Mouse (Mus musculus): Measurements from ENCODE around the gene Gm29609. TPM values are rescaled to one million over a fixed set of nuclear protein-coding genes. Genes with fewer than 3 reads are reported as not detected.

Gm29609 gene
- total RNA-seq (2023; ENCODE audit: inconsistent age), result 3.2 to 5.6 TPM (median 4.2 TPM) in 4 replicates

DNA sequence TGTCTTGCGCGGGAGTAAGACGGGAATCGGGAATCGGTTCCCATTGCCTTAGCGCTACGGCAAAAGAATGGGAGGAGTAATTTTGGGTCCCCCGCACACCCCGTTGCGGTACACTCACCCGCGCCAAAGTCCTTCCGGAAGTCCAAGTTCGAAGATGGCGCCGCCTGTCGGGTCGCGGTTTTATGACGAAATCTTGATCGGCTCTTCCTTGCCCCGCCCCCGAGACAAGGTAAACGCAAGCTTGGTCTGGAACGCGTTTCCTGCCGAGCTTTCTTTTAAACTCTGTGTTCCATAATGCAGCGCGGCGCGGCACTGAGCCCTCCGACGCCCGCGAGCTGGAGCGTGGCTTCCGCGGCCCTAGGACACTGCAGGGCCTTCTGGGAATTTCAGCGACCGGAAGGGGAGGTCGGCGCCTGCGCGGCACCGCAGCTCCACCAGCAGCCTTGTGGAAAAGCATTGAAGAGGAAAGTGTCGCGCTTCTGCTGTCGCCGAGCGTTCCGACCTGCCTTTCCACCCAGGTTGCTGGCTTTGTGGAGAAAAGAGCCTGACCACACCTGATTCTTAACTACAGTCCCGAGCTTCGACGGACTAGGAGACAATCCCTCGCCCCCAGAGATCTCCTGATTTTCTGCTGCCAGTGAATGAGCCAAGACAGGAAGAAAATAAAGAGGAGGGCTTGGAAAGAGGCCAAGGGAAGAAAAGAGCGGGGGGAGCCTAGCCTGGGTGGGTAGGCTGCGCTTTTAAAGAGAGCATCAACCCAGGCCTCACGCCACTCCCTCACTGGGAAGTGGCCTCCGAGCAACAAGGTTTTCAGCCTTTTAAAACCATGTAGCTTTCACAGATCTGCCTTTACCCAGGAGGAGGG is at the start of gene Gm29609, which contains the start of gene Gtf3c2:
Gene Gm29609 (minus strand): TSS at position 146 of the 865 bp plus-strand sequence.
Gene Gtf3c2 (minus strand): TSS at position 379 of the 865 bp plus-strand sequence.

DNA sequence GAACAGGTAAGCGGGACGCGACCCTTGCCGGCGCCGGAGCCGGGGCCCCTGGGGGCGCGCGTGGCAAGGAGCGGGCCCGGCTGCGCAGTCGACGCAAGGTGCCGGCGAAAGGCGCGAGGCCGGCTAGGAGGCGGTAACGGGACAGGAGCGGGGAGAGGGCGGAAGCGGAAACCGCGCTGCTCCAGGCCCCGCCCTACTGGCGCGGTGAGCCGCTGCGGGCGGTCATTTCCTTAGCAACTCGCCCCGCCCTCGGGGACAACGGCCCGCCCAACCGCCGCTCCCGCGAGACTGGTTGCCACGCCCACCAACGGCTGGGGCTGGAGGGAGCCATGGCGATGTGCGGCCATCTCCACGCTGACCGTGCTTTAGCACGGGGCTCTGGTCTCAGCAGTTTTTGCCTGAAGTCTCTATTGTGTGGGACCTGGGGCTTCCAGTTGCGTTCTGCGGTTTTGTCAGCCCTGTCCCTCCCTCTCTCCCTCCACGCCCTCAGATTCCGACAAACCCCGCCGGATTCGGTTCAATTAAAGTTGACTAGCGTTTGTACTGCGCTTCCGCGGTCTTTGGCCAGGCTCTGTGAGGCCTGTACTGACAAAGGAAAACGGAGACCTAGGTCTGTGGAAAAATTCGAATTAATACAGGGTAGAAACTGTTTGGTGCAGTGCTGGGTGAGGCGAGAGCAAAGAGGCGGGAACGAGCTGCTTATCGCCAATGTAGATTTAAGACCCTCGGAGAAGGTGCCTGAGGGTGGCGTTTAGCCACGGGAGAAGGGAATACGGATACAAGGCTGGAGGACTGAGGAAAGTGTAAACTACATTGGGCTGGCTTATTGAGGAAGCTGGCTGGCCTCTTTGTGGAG is 41.0 kb upstream of the Gm29609 start, which contains the start of gene Ppm1g:
Gene Ppm1g (minus strand): TSS at position 240 of the 856 bp plus-strand sequence.

DNA sequence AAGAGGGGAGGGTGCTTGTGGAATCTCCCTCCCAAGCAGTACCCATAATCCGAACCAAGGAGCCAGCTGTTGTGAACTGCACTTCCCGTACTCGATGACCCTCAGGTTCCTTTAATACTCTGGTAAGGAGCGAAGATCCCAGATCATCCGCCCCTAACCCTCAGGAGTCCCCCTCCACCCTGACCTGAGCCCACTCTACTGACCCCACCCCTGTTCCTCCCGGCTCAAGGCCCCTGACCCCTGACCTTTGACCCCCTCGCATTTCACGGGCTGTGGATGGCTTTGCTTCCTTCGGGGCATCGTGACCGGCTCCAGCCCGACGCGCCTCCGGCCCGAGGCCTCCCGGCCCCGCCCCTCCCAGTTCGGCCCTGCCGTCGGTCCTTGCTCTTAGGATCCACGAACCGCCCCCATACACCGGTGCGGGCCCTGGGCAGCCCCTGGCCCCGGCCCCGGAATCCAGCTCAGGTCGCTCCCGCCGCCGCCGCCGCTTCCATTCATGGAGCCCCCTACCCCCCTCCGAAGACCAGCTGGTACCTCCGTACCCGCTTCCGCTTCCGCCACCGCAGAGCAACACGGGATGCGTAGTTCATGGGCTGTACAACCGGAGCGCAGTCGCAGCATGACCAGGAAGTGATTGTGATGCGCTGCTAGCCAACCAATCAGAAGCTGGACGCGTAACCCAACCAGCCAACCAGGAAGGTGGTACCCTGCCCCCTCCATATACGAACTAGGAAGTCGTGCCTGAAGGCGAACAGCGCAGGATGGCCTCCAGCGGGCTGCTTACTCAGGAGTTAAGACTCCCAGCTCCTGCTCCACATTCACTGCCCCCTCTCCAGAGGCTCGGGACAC is 22.3 kb upstream of the Gm29609 start, which contains the start of gene Zfp513:
Gene Zfp513 (minus strand): TSS at position 562 of the 849 bp plus-strand sequence.

GRCm38 (mm10) chr5:31192939-31193630 is 13.4 kb upstream of the Gm29609 start, which contains the start of the genes Snx17 and Eif2b4:
Gene Snx17 (plus strand): TSS chr5:31193227.
Gene Eif2b4 (minus strand): TSS chr5:31193430.

DNA sequence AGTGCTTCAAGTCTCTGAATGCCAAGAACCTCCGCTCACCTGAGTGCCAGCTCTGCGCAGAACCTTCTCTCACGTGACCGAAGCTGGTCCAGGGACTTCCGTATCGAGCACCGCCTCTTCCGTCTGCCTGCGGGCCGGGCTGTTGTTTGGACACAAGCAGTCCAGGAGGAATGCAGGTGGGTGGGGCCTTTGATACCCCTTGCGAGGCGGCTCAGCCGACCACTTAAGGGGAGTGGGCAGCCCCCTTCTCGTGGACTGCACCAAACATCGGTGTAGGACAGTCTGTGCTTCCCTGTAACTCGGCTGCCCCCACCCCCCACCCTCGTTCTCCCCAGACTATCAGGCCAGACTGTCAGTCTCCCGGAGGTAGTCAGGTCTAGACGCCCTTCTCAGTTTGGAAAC is 25.6 kb downstream of the Gm29609 start, which contains the start of gene Mpv17:
Gene Mpv17 (minus strand): TSS at position 100 of the 402 bp plus-strand sequence.

GRCm38 (mm10) chr5:31138241-31138967 is 41.3 kb downstream of the Gm29609 start, which contains the start of gene Ucn:
Gene Ucn (minus strand): TSS chr5:31138829.

GRCm38 (mm10) chr5:31116354-31116753 is 63.4 kb downstream of the Gm29609 start, which contains the start of gene Trim54:
Gene Trim54 (plus strand): TSS chr5:31116712.

DNA sequence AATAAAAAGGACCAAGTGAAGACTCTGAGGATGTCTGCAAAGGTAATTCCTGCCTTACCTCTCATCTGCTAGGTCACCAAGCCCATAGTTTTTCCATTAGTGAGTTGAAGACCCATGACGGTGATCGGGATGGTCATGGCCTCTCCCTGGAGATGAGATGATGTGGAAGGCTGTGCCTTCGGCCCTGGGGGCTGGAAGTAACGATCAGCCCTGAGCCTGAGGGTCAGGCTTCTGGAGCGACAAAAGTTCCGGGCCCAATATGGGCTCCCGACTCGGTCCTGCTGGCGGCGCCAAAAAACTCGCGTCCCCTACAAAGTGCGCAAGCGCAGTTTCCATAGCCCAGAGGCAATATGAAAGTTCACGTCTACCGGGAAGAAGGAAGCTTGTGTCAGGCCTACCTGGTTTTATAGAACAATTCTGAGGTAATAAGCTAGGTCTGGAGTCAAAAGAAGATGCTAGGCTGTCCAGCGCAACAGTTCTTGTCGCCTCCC is 71.7 kb downstream of the Gm29609 start, which contains the start of gene Slc30a3:
Gene Slc30a3 (minus strand): TSS at position 238 of the 491 bp plus-strand sequence.

GRCm38 (mm10) chr5:31105814-31106335 is 73.8 kb downstream of the Gm29609 start, which contains the start of gene Dnajc5g:
Gene Dnajc5g (plus strand): TSS chr5:31106285.

Other genes with a start within 250 kb of the Gm29609 start
- gene Cgref1, start 234.3 kb downstream of the Gm29609 start, total RNA-seq (2023; ENCODE audit: inconsistent age), result not detected in 4 replicates
- 173 to 178 TPM (median 174 TPM) in 4 replicates for gene Preb, start 219.6 kb downstream of the Gm29609 start, total RNA-seq (2023; ENCODE audit: inconsistent age)
- 0.16 TPM in 1 of 4 replicates, not detected in the others for gene Tcf23, start 211.2 kb downstream of the Gm29609 start, total RNA-seq (2023; ENCODE audit: inconsistent age)
- 34.7 to 50.5 TPM (median 41.7 TPM) in 4 replicates for gene Atraid, start 131.6 kb downstream of the Gm29609 start, total RNA-seq (2023; ENCODE audit: inconsistent age)
- 9.7 to 14.3 TPM (median 10.6 TPM) in 4 replicates for gene Slc5a6, start 131.0 kb downstream of the Gm29609 start, total RNA-seq (2023; ENCODE audit: inconsistent age)
- 57.4 to 64.3 TPM (median 61.9 TPM) in 4 replicates for gene Cad, start 125.1 kb downstream of the Gm29609 start, total RNA-seq (2023; ENCODE audit: inconsistent age)
- gene Dnajc5g, start 73.6 kb downstream of the Gm29609 start, total RNA-seq (2023; ENCODE audit: inconsistent age), result not detected in 4 replicates
- gene Slc30a3, start 71.7 kb downstream of the Gm29609 start, total RNA-seq (2023; ENCODE audit: inconsistent age), result 0.22 to 1.9 TPM (median 0.54 TPM) in 3 of 4 replicates, not detected in the other
- not detected in 4 replicates for gene Trim54, start 63.2 kb downstream of the Gm29609 start, total RNA-seq (2023; ENCODE audit: inconsistent age)
- gene Ucn, start 41.1 kb downstream of the Gm29609 start, total RNA-seq (2023; ENCODE audit: inconsistent age), result not detected in 4 replicates
- 16.5 to 23.3 TPM (median 19.8 TPM) in 4 replicates for gene Mpv17, start 25.7 kb downstream of the Gm29609 start, total RNA-seq (2023; ENCODE audit: inconsistent age)
- 171 to 195 TPM (median 190 TPM) in 4 replicates for gene Gtf3c2, start 233 bp upstream of the Gm29609 start, total RNA-seq (2023; ENCODE audit: inconsistent age)
- gene Snx17, start 13.3 kb upstream of the Gm29609 start, total RNA-seq (2023; ENCODE audit: inconsistent age), result 74.9 to 85.8 TPM (median 84.0 TPM) in 4 replicates
- 33.8 to 58.0 TPM (median 38.8 TPM) in 4 replicates for gene Eif2b4, start 13.5 kb upstream of the Gm29609 start, total RNA-seq (2023; ENCODE audit: inconsistent age)
- gene Zfp513, start 22.4 kb upstream of the Gm29609 start, total RNA-seq (2023; ENCODE audit: inconsistent age), result 62.3 to 67.0 TPM (median 65.8 TPM) in 4 replicates
- 154 to 202 TPM (median 169 TPM) in 4 replicates for gene Ppm1g, start 40.8 kb upstream of the Gm29609 start, total RNA-seq (2023; ENCODE audit: inconsistent age)
- 314 to 335 TPM (median 321 TPM) in 4 replicates for gene Nrbp1, start 61.0 kb upstream of the Gm29609 start, total RNA-seq (2023; ENCODE audit: inconsistent age)
- gene Gm9970, start 61.3 kb upstream of the Gm29609 start, total RNA-seq (2023; ENCODE audit: inconsistent age), result 2.1 TPM in 1 of 4 replicates, not detected in the others
- gene Krtcap3, start 71.8 kb upstream of the Gm29609 start, total RNA-seq (2023; ENCODE audit: inconsistent age), result 24.1 to 29.7 TPM (median 27.2 TPM) in 4 replicates
- gene Ift172, start 111.2 kb upstream of the Gm29609 start, total RNA-seq (2023; ENCODE audit: inconsistent age), result 41.2 to 51.7 TPM (median 48.7 TPM) in 4 replicates
- 1.00 to 4.6 TPM (median 2.9 TPM) in 4 replicates for gene Fndc4, start 116.2 kb upstream of the Gm29609 start, total RNA-seq (2023; ENCODE audit: inconsistent age)
- gene Gckr, start 117.5 kb upstream of the Gm29609 start, total RNA-seq (2023; ENCODE audit: inconsistent age), result 0.35 TPM in 1 of 4 replicates, not detected in the others